Mouse (Mus musculus): ENCODE data around the gene Mgll. TPM values are rescaled to one million over a fixed set of nuclear protein-coding genes. Genes with fewer than 3 reads are reported as not detected.

Gene Mgll
- polyA plus RNA-seq, 1 experiment from 2014 or later, result 36.2 TPM

DNA sequence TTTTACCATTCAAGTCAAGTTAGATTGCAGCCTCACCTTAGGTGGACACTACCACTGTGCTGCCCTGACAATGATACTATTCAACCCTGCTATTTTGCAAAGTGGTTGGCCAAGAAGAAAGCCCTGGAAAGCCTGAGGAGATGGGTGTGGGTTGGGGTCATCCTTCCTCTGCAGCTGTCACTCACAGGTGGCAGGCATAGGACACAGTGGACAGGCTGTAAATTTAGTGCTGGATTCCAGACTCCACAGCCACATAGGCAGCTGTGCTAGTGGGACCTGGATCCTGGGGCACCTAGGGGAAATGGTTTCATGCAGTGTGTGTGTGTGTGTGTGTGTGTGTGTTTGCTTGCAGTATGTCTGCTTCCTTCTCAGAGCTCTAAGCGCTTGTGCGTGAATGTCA lies 1.3 kb upstream of the Mgll start:
- Histone ChIP-seq H3K9me3 (no peaks in the 10 kb centered on the region), H3K27ac (no peak overlapping the region), H3K36me3 (replicated peaks) (no peaks in the 10 kb centered on the region), H3K9ac (no peak overlapping the region), H3K27me3 (replicated peaks) (0 out of 2 replicates have a peak, but pooled peaks cover 14% of the 10 kb centered on the region), H3K4me3 (no peak overlapping the region), H3K4me1 (peaks cover 4% of the 10 kb centered on the region; the same call in 1 of the 2 replicates), H3K4me2 (no peak overlapping the region)
- no peak for ATAC-seq (replicated peaks)
- 92% methylated on average over 2 of the region's 2 CpGs for WGBS

DNA sequence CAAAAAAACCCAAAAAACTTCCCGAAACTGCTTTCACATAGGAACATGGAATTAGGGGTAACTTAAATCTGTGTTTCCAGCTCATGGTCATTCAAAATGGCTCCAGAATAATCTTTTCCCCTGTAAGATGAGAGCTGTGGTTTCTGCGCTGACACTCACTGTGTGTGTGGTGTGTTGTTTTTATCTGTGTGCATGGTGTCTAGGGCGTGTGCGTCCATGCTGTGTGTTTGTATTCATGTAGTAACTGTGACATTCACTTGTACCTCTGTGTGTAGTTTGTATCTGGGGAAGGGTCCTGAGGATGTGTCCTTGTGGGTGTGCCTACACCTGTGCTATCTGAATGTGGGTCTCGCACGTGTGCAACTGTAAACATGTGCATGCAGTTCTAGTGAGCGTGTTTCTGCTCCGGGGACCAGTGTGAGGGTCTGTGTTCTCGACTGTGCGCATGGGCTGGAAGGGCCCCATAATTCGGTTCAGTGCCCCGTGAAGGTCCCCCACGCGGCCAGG lies 353 bp upstream of the Mgll start:
- peak overlapping the region; percentile 68 for H3K4me3 ChIP-seq
- ATAC-seq (replicated peaks), result peak; percentile 76
- 0 out of 2 replicates have a peak, but pooled peaks cover 14% of the 10 kb centered on the region for H3K27me3 ChIP-seq (replicated peaks)
- peaks cover 4% of the 10 kb centered on the region; the same call in 1 of the 2 replicates for H3K4me1 ChIP-seq
- peak overlapping the region; percentile 95 for H3K4me2 ChIP-seq
- no peaks in the 10 kb centered on the region for H3K9me3 ChIP-seq
- no peaks in the 10 kb centered on the region for H3K36me3 ChIP-seq (replicated peaks)
- H3K27ac ChIP-seq, result peak overlapping the region; percentile 74
- peak overlapping the region; percentile 60 for H3K9ac ChIP-seq
- WGBS, result 32% methylated on average over 14 of the region's 14 CpGs

GRCm38 (mm10) chr6:88725590-88725989 lies 1.4 kb downstream of the Mgll start:
- Histone ChIP-seq H3K36me3 (replicated peaks) (no peaks in the 10 kb centered on the region), H3K4me2 (peak overlapping the region; percentile 95), H3K4me3 (no peak overlapping the region), H3K4me1 (peaks cover 4% of the 10 kb centered on the region; the same call in 1 of the 2 replicates), H3K9me3 (no peaks in the 10 kb centered on the region), H3K27me3 (replicated peaks) (0 out of 2 replicates have a peak, but pooled peaks cover 14% of the 10 kb centered on the region), H3K9ac (no peak overlapping the region), H3K27ac (no peak overlapping the region)
- WGBS, result 66% methylated on average over 7 of the region's 7 CpGs
- no peak for ATAC-seq (replicated peaks)

GRCm38 (mm10) chr6:88726252-88727211 lies 2.3 kb downstream of the Mgll start:
- 66% methylated on average over 9 of the region's 9 CpGs for WGBS
- no peak overlapping the region for H3K9ac ChIP-seq
- peak overlapping the region; percentile 18 for H3K4me2 ChIP-seq
- H3K27me3 ChIP-seq (replicated peaks), result 0 out of 2 replicates have a peak, but pooled peaks cover 14% of the 10 kb centered on the region
- no peaks in the 10 kb centered on the region for H3K9me3 ChIP-seq
- H3K4me3 ChIP-seq, result no peak overlapping the region
- H3K36me3 ChIP-seq (replicated peaks), result no peaks in the 10 kb centered on the region
- no peak for ATAC-seq (replicated peaks)
- peaks cover 4% of the 10 kb centered on the region; the same call in 1 of the 2 replicates for H3K4me1 ChIP-seq
- no peak overlapping the region for H3K27ac ChIP-seq

DNA sequence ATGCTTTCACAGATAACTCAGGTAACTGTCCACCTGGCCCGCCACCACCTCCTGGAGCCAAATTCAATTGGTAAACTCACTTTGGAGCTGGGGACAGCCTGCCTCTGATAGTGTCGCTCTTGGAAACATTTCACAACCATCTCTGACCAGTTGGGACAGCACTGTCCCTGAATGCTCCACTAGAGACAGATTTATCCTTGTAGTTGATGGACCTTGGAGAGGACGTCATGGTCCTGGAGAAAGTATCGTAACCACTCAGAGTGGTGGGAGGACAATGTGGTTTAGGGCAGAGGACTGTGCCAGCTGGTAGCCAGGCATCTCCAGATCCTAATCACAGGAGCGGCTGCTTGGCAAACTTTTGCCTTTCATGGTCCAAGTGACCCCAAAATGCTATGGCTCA lies 3.3 kb downstream of the Mgll start:
- WGBS, result 85% methylated on average over 5 of the region's 5 CpGs
- Histone ChIP-seq H3K9ac (no peak overlapping the region), H3K4me3 (no peak overlapping the region), H3K27me3 (replicated peaks) (0 out of 2 replicates have a peak, but pooled peaks cover 12% of the 10 kb centered on the region), H3K9me3 (no peaks in the 10 kb centered on the region), H3K4me1 (peaks cover 4% of the 10 kb centered on the region; the same call in 1 of the 2 replicates), H3K36me3 (replicated peaks) (no peaks in the 10 kb centered on the region), H3K27ac (no peak overlapping the region), H3K4me2 (no peak overlapping the region)
- ATAC-seq (replicated peaks), result no peak

DNA sequence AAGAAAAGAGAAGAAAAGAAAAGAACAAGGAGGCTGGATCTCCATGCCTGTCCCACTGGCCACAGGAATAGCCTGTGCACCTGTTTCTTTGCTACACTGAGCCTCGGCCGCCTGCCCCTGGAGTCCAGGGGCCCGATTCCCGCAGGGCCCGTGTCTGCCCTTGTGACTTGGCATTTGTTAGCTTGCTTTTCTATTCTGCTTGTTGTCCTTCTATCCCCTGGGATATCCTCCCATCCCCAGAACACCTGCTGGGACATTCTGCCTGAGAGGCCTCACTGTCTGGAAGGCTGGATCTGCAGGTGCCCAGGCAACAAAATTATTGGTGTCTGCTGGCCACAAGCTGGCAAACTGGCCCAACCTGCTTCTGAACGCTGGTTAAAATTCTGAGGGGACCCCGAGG lies 3.8 kb downstream of the Mgll start:
- WGBS, result 51% methylated on average over 7 of the region's 7 CpGs
- Histone ChIP-seq H3K9me3 (no peaks in the 10 kb centered on the region), H3K27ac (no peak overlapping the region), H3K27me3 (replicated peaks) (0 out of 2 replicates have a peak, but pooled peaks cover 6% of the 10 kb centered on the region), H3K4me1 (peaks cover 5% of the 10 kb centered on the region; the same call in 1 of the 2 replicates), H3K4me2 (no peak overlapping the region), H3K36me3 (replicated peaks) (no peaks in the 10 kb centered on the region), H3K9ac (no peak overlapping the region), H3K4me3 (no peak overlapping the region)
- no peak for ATAC-seq (replicated peaks)

GRCm38 (mm10) chr6:88728515-88728914 lies 4.3 kb downstream of the Mgll start:
- 87% methylated on average over 5 of the region's 5 CpGs for WGBS
- no peak overlapping the region for H3K27ac ChIP-seq
- no peak overlapping the region for H3K4me3 ChIP-seq
- H3K4me2 ChIP-seq, result no peak overlapping the region
- H3K36me3 ChIP-seq (replicated peaks), result no peaks in the 10 kb centered on the region
- H3K9ac ChIP-seq, result no peak overlapping the region
- 0 out of 2 replicates have a peak, but pooled peaks cover 5% of the 10 kb centered on the region for H3K27me3 ChIP-seq (replicated peaks)
- peaks cover 10% of the 10 kb centered on the region; the same call in 1 of the 2 replicates for H3K4me1 ChIP-seq
- no peak for ATAC-seq (replicated peaks)
- H3K9me3 ChIP-seq, result no peaks in the 10 kb centered on the region

- H3K4me3 ChIP-seq, result no peak overlapping the region
- no peak overlapping the region for H3K4me2 ChIP-seq
- H3K4me1 ChIP-seq, result peaks cover 7% of the 10 kb centered on the region; the same call in 1 of the 2 replicates
- H3K27ac ChIP-seq, result no peak overlapping the region
- 0 out of 2 replicates have a peak, but pooled peaks cover 3% of the 10 kb centered on the region for H3K27me3 ChIP-seq (replicated peaks)
- H3K9me3 ChIP-seq, result no peaks in the 10 kb centered on the region
- no peak for ATAC-seq (replicated peaks)
- WGBS, result 85% methylated on average over 11 of the region's 11 CpGs
- H3K9ac ChIP-seq, result no peak overlapping the region
- no peaks in the 10 kb centered on the region for H3K36me3 ChIP-seq (replicated peaks)
These were observed 7.1 kb downstream of the Mgll start for GRCm38 (mm10) chr6:88731211-88731751.

GRCm38 (mm10) chr6:88731991-88732390 lies 7.8 kb downstream of the Mgll start:
- no peak overlapping the region for H3K4me3 ChIP-seq
- no peak overlapping the region for H3K4me2 ChIP-seq
- no peaks in the 10 kb centered on the region for H3K27me3 ChIP-seq (replicated peaks)
- H3K9ac ChIP-seq, result no peak overlapping the region
- 89% methylated on average over 3 of the region's 3 CpGs for WGBS
- peaks cover 7% of the 10 kb centered on the region; the same call in 1 of the 2 replicates for H3K4me1 ChIP-seq
- no peaks in the 10 kb centered on the region for H3K9me3 ChIP-seq
- no peak for ATAC-seq (replicated peaks)
- H3K36me3 ChIP-seq (replicated peaks), result no peaks in the 10 kb centered on the region
- no peak overlapping the region for H3K27ac ChIP-seq

GRCm38 (mm10) chr6:88732643-88733613 lies 8.7 kb downstream of the Mgll start:
- no peaks in the 10 kb centered on the region for H3K27me3 ChIP-seq (replicated peaks)
- H3K4me1 ChIP-seq, result peaks cover 7% of the 10 kb centered on the region; the same call in 1 of the 2 replicates
- H3K36me3 ChIP-seq (replicated peaks), result no peaks in the 10 kb centered on the region
- H3K9ac ChIP-seq, result no peak overlapping the region
- H3K4me2 ChIP-seq, result no peak overlapping the region
- no peak overlapping the region for H3K4me3 ChIP-seq
- H3K9me3 ChIP-seq, result no peaks in the 10 kb centered on the region
- H3K27ac ChIP-seq, result peak overlapping the region; percentile 39; the same call in 1 of the 2 replicates
- 45% methylated on average over 17 of the region's 17 CpGs for WGBS
- ATAC-seq (replicated peaks), result no peak

DNA sequence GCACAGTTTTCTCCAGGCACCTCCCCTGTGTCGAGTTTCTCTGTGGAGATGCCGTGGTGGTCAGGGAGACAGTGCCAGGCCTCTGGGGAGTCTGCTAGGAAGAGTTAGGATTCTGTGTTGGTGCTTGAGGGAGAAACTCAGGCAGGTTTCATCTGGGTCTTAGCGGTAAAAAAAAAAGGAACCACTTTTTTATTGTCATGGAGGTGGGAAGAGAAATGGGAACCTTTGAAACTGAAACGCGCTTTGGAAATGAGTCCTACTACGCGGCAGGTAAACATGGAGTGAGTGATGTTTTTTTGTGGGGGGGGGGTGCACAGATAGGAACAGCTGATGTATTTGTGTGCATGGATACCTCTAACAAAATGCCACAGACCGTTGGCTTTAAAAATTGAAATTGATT lies 12.1 kb downstream of the Mgll start:
- Histone ChIP-seq H3K36me3 (replicated peaks) (no peaks in the 10 kb centered on the region), H3K9me3 (no peaks in the 10 kb centered on the region), H3K4me3 (no peak overlapping the region), H3K27me3 (replicated peaks) (no peaks in the 10 kb centered on the region), H3K27ac (no peak overlapping the region), H3K4me2 (no peak overlapping the region), H3K9ac (no peak overlapping the region), H3K4me1 (peaks cover 7% of the 10 kb centered on the region; the same call in 1 of the 2 replicates)
- no peak for ATAC-seq (replicated peaks)
- WGBS, result 82% methylated on average over 8 of the region's 8 CpGs
